Mouse (Mus musculus): Measurements from ENCODE around the gene Mxi1. TPM values are rescaled to one million over a fixed set of nuclear protein-coding genes. Genes with fewer than 3 reads are reported as not detected.

Gene Mxi1
- polyA plus RNA-seq, 1 experiment: 10.5 TPM

DNA sequence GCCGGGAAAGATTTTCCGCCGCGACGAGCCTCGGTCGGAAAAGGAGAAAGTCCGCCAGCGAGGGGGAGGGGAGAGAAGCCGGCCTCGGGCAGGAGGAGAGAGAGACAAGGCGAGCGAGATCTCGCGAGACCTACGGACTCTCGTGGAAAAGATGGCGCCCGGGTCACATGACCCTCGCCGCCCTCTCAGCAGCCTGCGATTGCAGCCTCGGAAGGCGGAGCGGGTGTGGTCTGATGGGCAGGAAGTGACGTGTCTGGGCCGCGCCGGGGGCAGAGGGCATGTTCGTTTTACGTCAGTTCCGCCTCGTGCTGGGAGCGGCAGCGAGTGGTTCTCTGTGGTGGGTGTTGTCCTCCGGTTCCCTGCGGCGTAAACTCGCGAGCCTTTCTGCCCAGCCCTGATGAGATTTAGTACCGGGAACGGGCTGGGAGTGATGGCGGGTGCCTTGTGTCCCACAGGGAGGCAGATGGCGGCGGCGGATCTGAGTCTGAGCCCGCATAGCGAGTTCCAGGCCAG is 80.2 kb downstream of the Mxi1 start, which contains the start of gene Smndc1:
Smndc1 (minus strand) TSS at position 84 of the 513 bp plus-strand sequence.
- Histone ChIP-seq H3K79me2 (ENCODE audit: control insufficient read depth, insufficient read depth) (peaks cover 62% of the 10 kb centered on the region), H3ac (ENCODE audit: control insufficient read depth, insufficient read length, low read depth) (peak within 1 kb of the TSS; percentile 97), H3K27me3 (ENCODE audit: control insufficient read depth, insufficient read depth, insufficient read length) (no peaks in the 10 kb centered on the region), H3K36me3 (ENCODE audit: control insufficient read depth, insufficient read depth) (peaks cover 38% of the 10 kb centered on the region), H3K79me3 (ENCODE audit: low read depth) (peaks cover 43% of the 10 kb centered on the region), H3K4me3 (ENCODE audit: insufficient read depth, poor library complexity, severe bottlenecking) (peak within 1 kb of the TSS; percentile 94)
- TF ChIP-seq CTCF (IDR thresholded peaks at IDR 0.05; ENCODE audit: control insufficient read depth, insufficient read depth, insufficient read length) (no peak), MYOD1 (IDR thresholded peaks at IDR 0.05; ENCODE audit: control insufficient read depth, insufficient read length, low read depth) (no peak), FOSL1 (IDR thresholded peaks at IDR 0.05; ENCODE audit: insufficient read depth, low read length, poor library complexity, severe bottlenecking) (no peak), USF1 (IDR thresholded peaks at IDR 0.05; ENCODE audit: low read depth) (peak; percentile 97), CEBPB (IDR thresholded peaks at IDR 0.05; ENCODE audit: low read depth) (no peak), MYOG (IDR thresholded peaks at IDR 0.05; ENCODE audit: control insufficient read depth, extremely low read depth, insufficient read length) (no peak), MAX (IDR thresholded peaks at IDR 0.05) (peak; percentile 97)

DNA sequence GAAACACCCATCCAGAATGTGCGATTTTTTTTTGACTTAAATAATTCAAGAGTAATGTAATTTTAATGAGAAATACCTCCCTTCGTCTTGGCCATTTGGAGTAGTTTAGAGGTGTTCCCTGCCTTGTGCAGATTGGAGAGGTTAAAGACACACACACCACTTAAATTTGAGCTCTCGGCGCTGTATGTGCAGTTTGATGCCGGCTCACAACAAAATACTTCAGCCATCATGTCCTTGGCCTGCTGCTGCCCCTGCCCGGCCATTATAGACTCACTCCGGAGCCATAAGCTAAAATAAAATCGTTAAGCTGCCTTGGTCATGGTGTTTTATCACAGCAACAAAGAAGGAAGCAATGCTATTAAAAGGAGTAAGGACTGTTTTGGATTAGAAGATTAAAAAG is 81.1 kb downstream of the Mxi1 start:
- TF ChIP-seq CEBPB (IDR thresholded peaks at IDR 0.05; ENCODE audit: low read depth): no peak
- TF ChIP-seq USF1 (IDR thresholded peaks at IDR 0.05; ENCODE audit: low read depth): no peak
- TF ChIP-seq MAX (IDR thresholded peaks at IDR 0.05): no peak
- TF ChIP-seq FOSL1 (IDR thresholded peaks at IDR 0.05; ENCODE audit: insufficient read depth, low read length, poor library complexity, severe bottlenecking): no peak
- TF ChIP-seq CTCF (IDR thresholded peaks at IDR 0.05; ENCODE audit: control insufficient read depth, insufficient read depth, insufficient read length): no peak
- TF ChIP-seq MYOG (IDR thresholded peaks at IDR 0.05; ENCODE audit: control insufficient read depth, extremely low read depth, insufficient read length): no peak
- TF ChIP-seq MYOD1 (IDR thresholded peaks at IDR 0.05; ENCODE audit: control insufficient read depth, insufficient read length, low read depth): no peak
- peaks cover 35% of the 10 kb centered on the region for H3K79me3 ChIP-seq (ENCODE audit: low read depth)
- H3K79me2 ChIP-seq (ENCODE audit: control insufficient read depth, insufficient read depth): peaks cover 54% of the 10 kb centered on the region
- peaks cover 29% of the 10 kb centered on the region for H3K36me3 ChIP-seq (ENCODE audit: control insufficient read depth, insufficient read depth)
- H3K4me3 ChIP-seq (ENCODE audit: insufficient read depth, poor library complexity, severe bottlenecking): peak overlapping the region; percentile 94
- H3K27me3 ChIP-seq (ENCODE audit: control insufficient read depth, insufficient read depth, insufficient read length): no peaks in the 10 kb centered on the region
- H3ac ChIP-seq (ENCODE audit: control insufficient read depth, insufficient read length, low read depth): peak overlapping the region; percentile 76

DNA sequence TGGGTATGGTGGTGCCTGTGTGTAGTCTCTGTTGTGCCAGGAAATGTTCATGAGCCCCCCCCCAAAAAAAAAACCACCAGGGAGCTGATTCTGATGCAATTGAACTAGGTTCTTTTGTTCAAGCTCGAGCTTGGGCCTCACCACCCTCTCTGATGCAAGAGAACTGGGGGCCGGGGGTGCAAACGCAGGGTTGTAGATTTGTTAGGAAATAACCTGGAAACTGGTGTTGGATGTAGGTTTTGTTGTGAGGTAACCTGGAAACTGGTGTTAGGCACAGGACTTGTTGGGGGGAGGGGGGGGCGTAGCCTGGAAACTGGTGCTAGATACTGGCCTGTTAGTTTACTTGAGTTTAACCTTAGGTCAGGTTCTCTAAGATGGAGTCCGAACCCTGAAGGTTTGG is 81.5 kb downstream of the Mxi1 start:
- Histone ChIP-seq H3K79me2 (ENCODE audit: control insufficient read depth, insufficient read depth) (peaks cover 50% of the 10 kb centered on the region), H3K36me3 (ENCODE audit: control insufficient read depth, insufficient read depth) (peaks cover 25% of the 10 kb centered on the region), H3ac (ENCODE audit: control insufficient read depth, insufficient read length, low read depth) (no peak overlapping the region), H3K79me3 (ENCODE audit: low read depth) (peaks cover 32% of the 10 kb centered on the region), H3K27me3 (ENCODE audit: control insufficient read depth, insufficient read depth, insufficient read length) (no peaks in the 10 kb centered on the region), H3K4me3 (ENCODE audit: insufficient read depth, poor library complexity, severe bottlenecking) (peak overlapping the region; percentile 94)
- no peak for TF ChIP-seq CEBPB (IDR thresholded peaks at IDR 0.05; ENCODE audit: low read depth)
- no peak for TF ChIP-seq USF1 (IDR thresholded peaks at IDR 0.05; ENCODE audit: low read depth)
- TF ChIP-seq FOSL1 (IDR thresholded peaks at IDR 0.05; ENCODE audit: insufficient read depth, low read length, poor library complexity, severe bottlenecking): no peak
- TF ChIP-seq MYOG (IDR thresholded peaks at IDR 0.05; ENCODE audit: control insufficient read depth, extremely low read depth, insufficient read length): no peak
- TF ChIP-seq MAX (IDR thresholded peaks at IDR 0.05): no peak
- no peak for TF ChIP-seq MYOD1 (IDR thresholded peaks at IDR 0.05; ENCODE audit: control insufficient read depth, insufficient read length, low read depth)
- TF ChIP-seq CTCF (IDR thresholded peaks at IDR 0.05; ENCODE audit: control insufficient read depth, insufficient read depth, insufficient read length): no peak

DNA sequence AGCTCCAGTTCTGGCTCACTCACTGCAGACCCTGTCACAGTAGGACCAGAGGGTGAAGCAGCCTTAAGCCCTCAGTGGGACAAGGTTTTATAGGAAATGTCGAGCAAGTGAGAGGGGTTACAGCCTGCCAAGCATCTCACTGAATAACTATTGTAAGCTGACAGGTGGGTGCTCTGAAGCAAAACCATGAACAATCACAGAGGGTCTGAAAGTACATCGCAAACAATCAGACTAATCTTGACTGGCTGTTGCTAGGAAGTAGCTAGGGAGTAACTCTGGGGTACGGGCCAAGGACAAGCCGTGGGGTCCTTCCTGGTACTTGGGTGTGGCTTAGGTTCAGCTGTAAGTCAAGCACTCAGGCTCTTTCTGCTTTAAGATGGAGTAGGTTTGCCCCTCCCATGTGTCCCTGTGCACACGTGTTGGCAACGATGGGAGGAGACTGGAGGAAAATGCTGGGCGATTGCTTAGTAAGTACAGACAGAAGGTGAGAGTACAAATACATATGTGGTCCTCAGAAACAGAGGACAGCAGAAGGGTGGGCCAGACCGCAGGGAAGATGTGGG is 82.5 kb downstream of the Mxi1 start:
- Histone ChIP-seq H3K36me3 (ENCODE audit: control insufficient read depth, insufficient read depth) (peaks cover 14% of the 10 kb centered on the region), H3K27me3 (ENCODE audit: control insufficient read depth, insufficient read depth, insufficient read length) (no peaks in the 10 kb centered on the region), H3K4me3 (ENCODE audit: insufficient read depth, poor library complexity, severe bottlenecking) (no peak overlapping the region), H3K79me3 (ENCODE audit: low read depth) (peaks cover 28% of the 10 kb centered on the region), H3ac (ENCODE audit: control insufficient read depth, insufficient read length, low read depth) (peak overlapping the region; percentile 37), H3K79me2 (ENCODE audit: control insufficient read depth, insufficient read depth) (peaks cover 39% of the 10 kb centered on the region)
- TF ChIP-seq CEBPB (IDR thresholded peaks at IDR 0.05; ENCODE audit: low read depth) (no peak), USF1 (IDR thresholded peaks at IDR 0.05; ENCODE audit: low read depth) (no peak), MYOG (IDR thresholded peaks at IDR 0.05; ENCODE audit: control insufficient read depth, extremely low read depth, insufficient read length) (no peak), MYOD1 (IDR thresholded peaks at IDR 0.05; ENCODE audit: control insufficient read depth, insufficient read length, low read depth) (no peak), MAX (IDR thresholded peaks at IDR 0.05) (no peak)

DNA sequence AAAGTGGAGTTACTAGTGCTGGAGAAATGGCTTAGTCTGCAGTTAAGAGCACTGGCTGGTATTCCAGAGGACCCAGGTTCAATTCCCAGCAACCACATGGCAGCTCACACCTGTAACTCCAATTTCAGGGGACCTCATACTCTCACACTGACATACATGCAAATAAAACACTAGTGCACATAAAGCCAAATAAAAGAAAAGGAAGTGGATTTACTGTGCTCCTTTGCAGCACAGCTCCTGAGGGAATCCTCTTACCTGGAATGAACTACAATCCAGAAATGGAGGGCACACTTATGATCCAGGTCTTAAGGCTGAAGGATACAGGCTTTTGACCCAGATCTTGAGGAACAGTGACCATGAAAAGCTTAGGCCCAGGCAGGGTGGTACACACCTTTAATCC is 83.3 kb downstream of the Mxi1 start:
- Histone ChIP-seq H3K4me3 (ENCODE audit: insufficient read depth, poor library complexity, severe bottlenecking) (no peak overlapping the region), H3K79me3 (ENCODE audit: low read depth) (peaks cover 21% of the 10 kb centered on the region), H3ac (ENCODE audit: control insufficient read depth, insufficient read length, low read depth) (no peak overlapping the region), H3K79me2 (ENCODE audit: control insufficient read depth, insufficient read depth) (peaks cover 31% of the 10 kb centered on the region), H3K36me3 (ENCODE audit: control insufficient read depth, insufficient read depth) (peaks cover 7% of the 10 kb centered on the region), H3K27me3 (ENCODE audit: control insufficient read depth, insufficient read depth, insufficient read length) (no peaks in the 10 kb centered on the region)
- TF ChIP-seq USF1 (IDR thresholded peaks at IDR 0.05; ENCODE audit: low read depth) (no peak), MAX (IDR thresholded peaks at IDR 0.05) (no peak), MYOD1 (IDR thresholded peaks at IDR 0.05; ENCODE audit: control insufficient read depth, insufficient read length, low read depth) (no peak), CEBPB (IDR thresholded peaks at IDR 0.05; ENCODE audit: low read depth) (no peak), CTCF (IDR thresholded peaks at IDR 0.05; ENCODE audit: control insufficient read depth, insufficient read depth, insufficient read length) (no peak), MYOG (IDR thresholded peaks at IDR 0.05; ENCODE audit: control insufficient read depth, extremely low read depth, insufficient read length) (no peak), FOSL1 (IDR thresholded peaks at IDR 0.05; ENCODE audit: insufficient read depth, low read length, poor library complexity, severe bottlenecking) (no peak)
